Mouse (Mus musculus): ENCODE results near the gene Ankrd27.

GRCm38 (mm10) chr7:35663790-35664376 is 77.8 kb downstream of the Ankrd27 start:
- TF ChIP-seq CTCF (IDR thresholded peaks at IDR 0.05; ENCODE audit: low read depth), result no peak
- no peak for TF ChIP-seq EP300 (optimal IDR thresholded peaks at IDR 0.05)
